Mouse (Mus musculus) adrenal gland, adult 18-20 months (tissue): ENCODE measurements at regions not wholly inside any gene's neighbourhood (a gene's known extent, or its start where the extent isn't known, plus 50 kb on each side); places are given as distances from the start of the nearest gene placed in this dataset.

ENCODE experiments used
- DNase-seq, 2 experiments: peaks; one replicate each; pipeline ENCODE4 v3.0.0; 2021 to 2022; ENCODE audit warnings: low spot score in 2 of 2

- DNase-seq, result no peak
Observed at GRCm38 (mm10) chr8:127753793-127754565, 604.4 kb upstream of the Nrp1 start.

DNA sequence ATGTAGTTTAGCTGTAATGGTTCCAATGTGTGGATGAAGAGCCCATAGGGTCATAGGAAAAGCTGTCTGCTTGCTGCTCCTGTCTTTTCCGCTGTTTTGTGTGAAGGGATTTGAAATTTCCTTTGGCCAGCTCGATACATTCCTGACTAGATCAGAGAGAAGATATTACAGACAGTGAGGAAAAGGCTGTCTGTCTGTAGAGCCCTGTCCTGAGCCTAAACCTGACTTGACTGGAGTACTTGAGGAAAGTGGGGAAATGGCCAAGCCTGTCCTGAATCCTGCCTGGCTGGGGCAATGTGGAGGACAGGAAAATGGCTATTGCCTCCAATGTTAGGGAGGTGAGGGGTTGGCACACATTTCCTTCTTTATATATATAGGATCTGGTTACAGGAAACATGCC lies 601.0 kb upstream of the Nrp1 start:
- no peak for DNase-seq

DNA sequence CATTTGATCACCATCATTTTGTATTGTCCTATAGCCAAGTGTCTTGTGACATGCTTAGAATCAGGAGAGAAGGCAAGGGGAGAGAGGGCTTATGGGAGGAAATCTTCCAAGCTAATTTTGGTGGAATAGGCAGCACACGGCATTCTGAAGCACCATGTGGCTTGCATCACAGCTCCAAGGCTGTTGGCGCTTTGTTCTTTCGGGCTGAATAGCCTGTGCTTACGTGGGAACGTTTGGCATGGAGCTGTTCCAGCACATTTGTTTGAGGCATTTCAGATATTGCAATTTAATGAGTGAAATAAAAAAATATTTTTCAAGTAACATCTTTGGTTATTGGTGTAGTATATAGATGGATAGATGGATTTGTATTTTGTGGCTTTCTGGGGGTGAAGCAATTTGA lies 598.5 kb upstream of the Nrp1 start:
- DNase-seq, result no peak

- no peak for DNase-seq
Observed at GRCm38 (mm10) chr8:127765199-127765598, 593.2 kb upstream of the Nrp1 start.

- DNase-seq, result no peak
Observed at GRCm38 (mm10) chr8:127768311-127768710, 590.1 kb upstream of the Nrp1 start.

DNA sequence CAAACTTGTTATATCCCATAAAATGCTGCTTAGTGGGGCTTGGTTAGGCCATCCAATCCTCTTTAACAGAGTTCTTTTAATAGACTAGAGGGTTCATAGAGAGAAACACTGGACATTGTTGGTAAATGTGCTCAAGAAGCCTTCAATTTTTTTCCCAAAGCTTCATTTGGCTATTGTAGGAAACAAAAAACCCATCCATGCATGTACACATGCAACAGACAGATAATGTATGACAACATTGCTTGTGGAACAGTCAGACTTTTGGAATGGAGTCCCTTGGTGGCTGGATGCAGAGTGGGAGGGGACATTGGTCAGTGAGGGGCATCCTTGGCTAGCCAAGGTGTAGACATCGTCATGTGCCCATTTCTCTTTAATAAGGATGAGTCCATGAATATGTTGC lies 588.8 kb upstream of the Nrp1 start:
- DNase-seq, result no peak

- no peak for DNase-seq
Observed at GRCm38 (mm10) chr8:127771781-127772180, 586.6 kb upstream of the Nrp1 start.

GRCm38 (mm10) chr8:127772415-127772814 lies 586.0 kb upstream of the Nrp1 start:
- no peak for DNase-seq

GRCm38 (mm10) chr8:127772917-127773316 lies 585.5 kb upstream of the Nrp1 start:
- no peak for DNase-seq

GRCm38 (mm10) chr8:127774642-127775041 lies 583.8 kb upstream of the Nrp1 start:
- DNase-seq, result no peak

DNA sequence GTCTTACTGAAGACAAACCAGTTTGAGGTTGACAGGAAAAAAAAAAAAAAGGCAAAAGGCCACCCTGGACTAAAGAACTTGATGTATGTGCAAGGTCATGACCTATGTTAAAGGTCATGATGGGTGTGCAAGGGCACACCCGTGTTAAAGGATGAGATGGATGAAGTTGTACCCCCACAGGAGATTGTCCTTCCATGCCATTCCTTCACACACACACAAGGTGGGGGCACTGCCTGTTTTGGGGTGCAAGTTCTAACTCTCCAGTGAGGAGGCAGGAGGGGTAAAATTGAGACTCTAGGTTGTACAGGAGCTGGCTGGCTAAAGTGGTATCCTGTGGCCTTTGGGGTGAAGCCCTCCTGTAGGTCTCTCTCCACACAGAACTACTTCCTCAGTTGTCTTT lies 583.2 kb upstream of the Nrp1 start:
- DNase-seq, result no peak

DNA sequence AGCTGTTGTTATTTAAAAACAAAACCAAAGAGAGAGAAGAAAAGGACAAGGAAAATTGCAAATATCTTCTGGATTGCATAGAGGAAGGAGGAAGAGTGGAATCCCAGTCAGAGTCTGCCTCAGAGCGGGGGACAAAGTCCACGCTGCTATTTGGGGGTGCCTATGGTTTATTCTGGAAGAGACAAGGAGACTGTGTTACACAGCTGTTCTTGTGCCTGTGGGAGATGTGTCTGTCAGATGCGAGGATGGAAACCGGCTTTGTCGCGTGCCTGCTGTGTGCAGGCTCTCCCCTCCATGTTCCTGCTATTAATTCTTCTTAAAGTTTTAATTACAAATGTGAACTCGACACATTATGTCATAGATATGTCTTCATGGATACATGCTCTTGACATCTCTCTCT lies 582.7 kb upstream of the Nrp1 start:
- DNase-seq, result no peak

DNA sequence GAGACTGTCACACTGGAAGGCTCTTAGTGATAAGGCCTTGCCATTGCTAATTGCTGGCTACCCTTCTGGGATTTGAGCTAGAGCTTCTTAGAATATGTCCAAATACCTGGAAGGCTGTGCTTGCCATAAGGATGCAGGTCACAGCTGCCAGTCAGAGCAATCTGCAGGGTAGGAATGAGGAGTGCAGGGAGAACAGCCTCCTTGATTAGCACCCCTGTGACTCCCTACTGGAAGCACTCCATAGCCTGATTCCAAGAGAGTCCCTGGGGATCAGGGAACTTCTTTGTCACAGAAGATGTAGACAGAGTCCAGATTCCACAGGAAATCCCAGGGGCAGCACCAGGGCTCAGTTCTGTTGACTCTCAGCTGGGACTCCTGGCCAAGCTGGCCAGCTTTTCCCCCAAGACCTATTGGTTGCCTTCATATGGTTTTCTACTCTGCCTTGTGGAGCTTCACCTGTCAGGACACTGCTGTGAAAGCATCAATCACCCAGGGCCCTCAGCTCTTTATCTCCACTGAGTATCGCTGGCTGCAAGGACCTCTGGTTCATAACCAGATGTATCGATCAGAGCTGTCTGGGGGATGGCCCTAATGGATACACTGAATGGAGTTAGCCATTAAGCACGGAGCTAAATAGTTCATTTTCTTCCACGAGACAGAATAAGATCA lies 579.9 kb upstream of the Nrp1 start:
- no peak for DNase-seq

DNA sequence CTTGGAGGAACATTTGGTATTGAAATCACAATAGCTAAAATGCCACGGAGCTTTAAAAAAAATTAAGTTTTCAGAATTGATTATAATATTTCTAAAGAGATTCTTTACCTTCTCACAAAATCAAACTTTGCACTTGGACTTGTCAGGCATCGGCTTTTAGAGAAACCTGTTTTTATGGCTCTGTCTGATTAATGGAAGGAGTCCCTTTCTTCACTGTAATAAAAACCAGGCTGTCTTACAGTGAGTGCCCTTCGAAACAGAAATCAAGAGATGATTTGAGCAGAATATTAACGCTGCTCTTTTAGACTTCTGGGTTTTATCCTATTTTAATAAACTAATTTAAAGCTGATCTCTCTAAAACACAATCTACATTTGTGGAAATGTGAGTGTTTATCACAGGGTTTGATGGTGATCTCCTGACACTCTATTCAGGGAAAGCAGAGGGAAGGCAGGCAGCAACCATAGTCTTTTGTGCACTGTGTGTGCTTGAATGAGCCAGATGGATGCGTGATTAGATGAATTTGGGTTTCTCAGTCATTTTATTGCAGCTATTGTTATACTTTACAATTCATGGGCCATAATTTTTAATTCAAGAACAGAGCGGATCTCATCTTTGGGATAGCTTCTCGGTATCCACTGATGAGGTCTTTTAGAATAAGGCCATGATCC lies 579.2 kb upstream of the Nrp1 start:
- DNase-seq, result no peak

GRCm38 (mm10) chr8:127780596-127780995 lies 577.8 kb upstream of the Nrp1 start:
- no peak for DNase-seq

GRCm38 (mm10) chr8:127781011-127781410 lies 577.4 kb upstream of the Nrp1 start:
- no peak for DNase-seq

- no peak for DNase-seq
Observed at GRCm38 (mm10) chr8:127792611-127793010, 565.8 kb upstream of the Nrp1 start.

- no peak for DNase-seq
Observed at GRCm38 (mm10) chr8:127799849-127800471, 558.4 kb upstream of the Nrp1 start.

DNA sequence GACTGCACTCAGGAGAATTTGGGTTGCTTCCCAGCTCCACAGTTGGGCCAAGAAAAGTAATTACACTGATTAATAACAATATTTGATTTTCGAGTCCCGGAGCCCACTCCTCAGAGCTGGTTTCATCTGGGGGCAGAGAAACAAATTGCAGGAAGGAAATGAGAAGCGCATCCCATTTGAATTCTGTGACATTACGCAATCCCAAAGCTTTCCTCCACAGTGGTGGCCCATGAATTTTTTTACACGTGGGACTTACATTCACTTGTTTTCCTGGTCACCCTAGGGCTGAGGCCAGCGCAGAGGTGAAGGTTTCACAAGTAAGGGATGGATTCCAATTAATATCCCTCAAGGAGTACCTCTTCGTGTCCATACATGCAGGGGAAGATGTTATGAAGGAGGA lies 556.3 kb upstream of the Nrp1 start:
- DNase-seq, result no peak

DNA sequence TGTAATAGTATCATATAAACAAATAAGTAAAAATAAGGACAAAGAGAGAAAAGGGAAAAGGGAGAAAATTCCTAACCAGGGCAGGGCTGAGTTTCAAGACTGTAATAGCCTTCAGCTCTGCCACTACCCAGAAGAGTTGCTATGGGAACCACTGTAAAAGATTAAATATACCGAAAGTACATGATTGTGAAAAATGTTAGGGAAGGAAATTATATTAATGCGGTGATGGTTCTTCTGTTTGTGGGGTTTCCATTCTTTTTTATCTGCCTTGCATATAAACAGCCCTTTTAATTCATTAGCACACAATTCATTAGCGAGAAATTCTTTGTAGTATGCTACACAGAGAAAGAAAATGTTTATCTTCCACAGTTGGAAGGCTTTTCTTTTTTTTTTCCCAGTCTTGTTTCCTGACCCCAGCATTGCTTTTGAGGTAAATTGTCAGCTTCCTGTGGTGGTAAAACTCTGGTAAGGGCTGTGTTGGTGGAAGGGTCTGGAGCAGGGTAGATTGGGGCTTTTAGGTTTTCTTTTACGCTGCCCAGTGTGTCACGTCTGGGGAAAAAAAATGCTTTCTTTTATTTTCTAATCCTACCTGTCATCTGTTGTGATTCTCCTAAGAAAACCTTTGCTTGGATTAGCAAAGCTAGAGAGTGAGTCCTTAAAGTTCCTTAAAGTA lies 555.6 kb upstream of the Nrp1 start:
- DNase-seq, result no peak
